Mouse (Mus musculus) forebrain, embryonic 13.5 days (tissue): Measurements from ENCODE around the gene Rcor3. TPM values are rescaled to one million over a fixed set of nuclear protein-coding genes. Genes with fewer than 3 reads are reported as not detected.

Source experiments
- ATAC-seq: fragments of 200-750 bp; cut with Nextera tagmentation; 2 replicates; pipeline ENCODE4 v1.8.0; 2017
- H3K27ac ChIP-seq: fragments of 300-500 bp; sonication (generic); 2 replicates; pipeline ENCODE4 v1.5.1; 2015; ENCODE audit warnings: inconsistent platforms, mild to moderate bottlenecking, moderate library complexity
- H3K27me3 ChIP-seq: fragments of 300-500 bp; sonication (generic); 2 replicates; pipeline ENCODE4 v1.6.1; 2015; ENCODE audit warnings: mild to moderate bottlenecking, inconsistent platforms
- H3K36me3 ChIP-seq: fragments of 300-500 bp; sonication (generic); 2 replicates; pipeline ENCODE4 v1.6.1; 2015; ENCODE audit warnings: mild to moderate bottlenecking, inconsistent platforms; ENCODE audit not compliant: poor library complexity, severe bottlenecking
- H3K4me1 ChIP-seq: fragments of 300-500 bp; sonication (generic); 2 replicates; pipeline ENCODE4 v1.6.1; 2015; ENCODE audit warnings: inconsistent platforms
- H3K4me2 ChIP-seq: fragments of 300-500 bp; sonication (generic); 2 replicates; pipeline ENCODE4 v1.6.1; 2015; ENCODE audit warnings: inconsistent platforms, mild to moderate bottlenecking, moderate library complexity
- H3K4me3 ChIP-seq: fragments of 300-500 bp; sonication (generic); 2 replicates; pipeline ENCODE4 v1.5.1; 2015; ENCODE audit warnings: mild to moderate bottlenecking, inconsistent platforms
- H3K9ac ChIP-seq: fragments of 300-500 bp; sonication (generic); 2 replicates; pipeline ENCODE4 v1.6.1; 2015; ENCODE audit warnings: mild to moderate bottlenecking, inconsistent platforms
- H3K9me3 ChIP-seq: fragments of 300-500 bp; sonication (generic); replicated peaks from 2 replicates; pipeline ENCODE4 v1.6.1; 2016; ENCODE audit warnings: inconsistent platforms
- WGBS: fragments of 180-500 bp; shearing (Covaris S2); methylation state at CpG from one replicate; pipeline ENCODE4 v1.1.7; 2015; 5-methylcytosine and 5-hydroxymethylcytosine counted together
- polyA plus RNA-seq: library from polyadenylated mRNA; unstranded; fragments of >200 nt; fragmentation: Nextera tagmentation; extraction: Ambion mirVana; gene quantifications from 2 replicates; pipeline ENCODE4 v1.2.1, GENCODE M21; 2015

Rcor3 gene
- polyA plus RNA-seq, 1 experiment from 2014 or later = 20.3 TPM

- Histone ChIP-seq H3K9me3 (no peaks in the 10 kb centered on the region), H3K36me3 (no peaks in the 10 kb centered on the region), H3K27ac (no peak within 1 kb of the TSS), H3K27me3 (peaks cover 25% of the 10 kb centered on the region), H3K4me1 (peaks cover 6% of the 10 kb centered on the region), H3K9ac (peak within 1 kb of the TSS; percentile 66), H3K4me3 (peak within 1 kb of the TSS; percentile 55), H3K4me2 (peak within 1 kb of the TSS; percentile 85)
- WGBS = 3% methylated on average over 63 of the region's 63 CpGs
- ATAC-seq = peak; percentile 99
Observed at GRCm38 (mm10) chr1:192091806-192092772, 45.8 kb downstream of the Rcor3 start, which contains the start of gene Traf5. TSS of gene Traf5 (minus strand) at chr1:192092559.

- Histone ChIP-seq H3K27me3 (peaks cover 25% of the 10 kb centered on the region), H3K4me2 (peak overlapping the region; percentile 85; the same call in 1 of the 2 replicates), H3K36me3 (no peaks in the 10 kb centered on the region), H3K9me3 (no peaks in the 10 kb centered on the region), H3K4me3 (no peak overlapping the region), H3K27ac (no peak overlapping the region), H3K4me1 (peaks cover 6% of the 10 kb centered on the region), H3K9ac (no peak overlapping the region)
- no peak for ATAC-seq
- WGBS = 80% methylated on average over 11 of the region's 11 CpGs
Observed at GRCm38 (mm10) chr1:192090689-192091567, 46.9 kb downstream of the Rcor3 start.

DNA sequence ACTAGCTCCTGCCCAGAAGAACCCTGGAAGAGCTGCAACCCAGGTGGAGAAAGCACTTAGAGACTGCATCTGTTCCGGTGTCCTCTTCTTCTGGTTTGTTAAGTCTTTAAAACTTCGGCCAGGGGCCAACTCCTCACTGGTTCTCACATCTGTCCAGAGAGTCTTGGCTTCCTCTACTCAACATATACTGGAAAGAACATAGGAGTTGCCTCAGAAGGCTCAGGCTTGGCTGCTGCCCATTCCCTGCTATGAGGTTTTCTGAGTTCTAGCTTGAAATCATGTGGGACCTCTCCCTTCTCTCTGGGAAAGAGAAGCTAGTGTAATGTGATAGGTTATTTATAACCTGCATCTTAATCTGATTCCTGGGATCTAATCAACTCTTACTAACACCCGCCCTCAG lies 47.6 kb downstream of the Rcor3 start:
- Histone ChIP-seq H3K4me3 (no peak overlapping the region), H3K27ac (no peak overlapping the region), H3K27me3 (peaks cover 25% of the 10 kb centered on the region), H3K4me1 (peaks cover 6% of the 10 kb centered on the region), H3K9ac (no peak overlapping the region), H3K9me3 (no peaks in the 10 kb centered on the region), H3K4me2 (no peak overlapping the region), H3K36me3 (no peaks in the 10 kb centered on the region)
- WGBS = 94% methylated on average over 3 of the region's 3 CpGs
- ATAC-seq = no peak

GRCm38 (mm10) chr1:192089208-192090166 lies 48.4 kb downstream of the Rcor3 start:
- no peak overlapping the region for H3K4me2 ChIP-seq
- H3K9ac ChIP-seq = no peak overlapping the region
- H3K9me3 ChIP-seq = no peaks in the 10 kb centered on the region
- WGBS = 57% methylated on average over 9 of the region's 9 CpGs
- no peaks in the 10 kb centered on the region for H3K36me3 ChIP-seq
- peaks cover 6% of the 10 kb centered on the region for H3K4me1 ChIP-seq
- H3K27ac ChIP-seq = no peak overlapping the region
- ATAC-seq = no peak
- peaks cover 25% of the 10 kb centered on the region for H3K27me3 ChIP-seq
- H3K4me3 ChIP-seq = no peak overlapping the region

- WGBS = 76% methylated on average over 4 of the region's 4 CpGs
- ATAC-seq = no peak
- Histone ChIP-seq H3K27me3 (peaks cover 25% of the 10 kb centered on the region), H3K4me1 (peaks cover 6% of the 10 kb centered on the region), H3K4me3 (no peak overlapping the region), H3K36me3 (no peaks in the 10 kb centered on the region), H3K9ac (no peak overlapping the region), H3K4me2 (no peak overlapping the region), H3K9me3 (no peaks in the 10 kb centered on the region), H3K27ac (no peak overlapping the region)
Observed at GRCm38 (mm10) chr1:192088011-192088410, 49.9 kb downstream of the Rcor3 start.

GRCm38 (mm10) chr1:192087098-192087497 lies 50.8 kb downstream of the Rcor3 start:
- Histone ChIP-seq H3K36me3 (no peaks in the 10 kb centered on the region), H3K4me3 (no peak overlapping the region), H3K4me1 (peaks cover 5% of the 10 kb centered on the region), H3K4me2 (no peak overlapping the region), H3K9ac (no peak overlapping the region), H3K27ac (no peak overlapping the region), H3K27me3 (peaks cover 23% of the 10 kb centered on the region), H3K9me3 (no peaks in the 10 kb centered on the region)
- 74% methylated on average over 4 of the region's 4 CpGs for WGBS
- no peak for ATAC-seq

DNA sequence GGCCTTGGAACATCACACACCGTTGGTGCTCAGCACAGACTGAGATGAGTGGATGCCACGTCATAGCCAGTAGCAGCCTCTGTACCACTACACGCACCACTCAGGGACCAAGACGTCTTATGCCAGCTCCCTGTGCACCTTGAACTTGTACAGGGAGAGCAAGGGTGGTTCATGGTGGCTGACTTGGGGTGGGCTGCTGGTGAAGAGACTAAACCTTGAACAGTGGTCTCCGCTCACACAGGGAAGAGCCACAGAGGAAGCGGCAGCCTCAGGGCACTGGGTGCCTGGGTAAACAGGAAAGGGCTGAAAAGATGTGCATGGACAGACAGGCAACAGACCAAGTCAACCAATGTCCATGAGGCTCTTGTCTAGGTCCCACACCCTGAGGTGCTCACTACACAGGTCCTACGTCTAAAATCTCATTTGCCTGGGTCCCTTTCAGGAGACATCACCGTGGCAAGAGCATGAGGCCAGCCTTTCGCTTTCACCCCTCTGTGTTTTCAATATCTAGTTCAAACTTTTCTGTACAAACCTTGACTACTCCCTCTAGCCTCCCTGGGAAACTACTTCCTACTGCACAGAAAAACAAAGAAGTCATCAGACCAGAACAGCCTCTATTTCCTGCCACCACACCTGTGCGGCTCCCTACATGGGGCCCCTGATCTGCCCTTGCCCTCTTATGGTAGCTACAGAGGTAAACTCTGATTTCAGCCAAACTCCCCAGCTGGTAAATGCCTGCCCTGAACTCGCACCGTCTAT lies 51.4 kb downstream of the Rcor3 start:
- Histone ChIP-seq H3K4me1 (no peaks in the 10 kb centered on the region), H3K4me3 (no peak overlapping the region), H3K27ac (no peak overlapping the region), H3K4me2 (no peak overlapping the region), H3K36me3 (no peaks in the 10 kb centered on the region), H3K27me3 (peaks cover 18% of the 10 kb centered on the region), H3K9me3 (no peaks in the 10 kb centered on the region), H3K9ac (no peak overlapping the region)
- ATAC-seq = no peak
- 89% methylated on average over 12 of the region's 12 CpGs for WGBS

GRCm38 (mm10) chr1:192085218-192085617 lies 52.6 kb downstream of the Rcor3 start:
- Histone ChIP-seq H3K27me3 (0 out of 2 replicates have a peak, but pooled peaks cover 5% of the 10 kb centered on the region), H3K4me1 (no peaks in the 10 kb centered on the region), H3K9me3 (no peaks in the 10 kb centered on the region), H3K9ac (no peak overlapping the region), H3K36me3 (no peaks in the 10 kb centered on the region), H3K27ac (no peak overlapping the region), H3K4me2 (no peak overlapping the region), H3K4me3 (no peak overlapping the region)
- WGBS = 93% methylated on average over 10 of the region's 10 CpGs
- no peak for ATAC-seq

DNA sequence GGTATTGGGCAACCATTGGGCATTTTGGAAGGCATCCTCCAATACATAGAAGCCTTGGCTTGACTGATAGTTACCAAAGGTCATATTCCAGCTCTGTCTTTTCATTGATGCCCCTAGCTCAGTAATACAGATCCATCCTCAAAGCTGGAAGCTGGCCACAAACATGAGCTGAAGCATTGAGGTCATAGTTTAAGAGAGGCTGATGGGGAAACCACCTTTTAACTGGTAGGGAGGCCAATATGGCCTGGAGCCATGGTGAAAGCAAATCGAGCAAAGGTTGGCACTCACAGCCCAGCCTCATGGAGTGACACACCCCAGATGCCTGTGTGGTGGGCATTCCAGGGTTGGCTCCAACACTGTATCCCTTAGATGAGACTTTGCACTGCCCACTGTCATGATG lies 55.2 kb downstream of the Rcor3 start:
- Histone ChIP-seq H3K36me3 (no peaks in the 10 kb centered on the region), H3K9me3 (no peaks in the 10 kb centered on the region), H3K4me1 (no peaks in the 10 kb centered on the region), H3K27ac (no peak overlapping the region), H3K27me3 (no peaks in the 10 kb centered on the region), H3K4me3 (no peak overlapping the region), H3K9ac (no peak overlapping the region), H3K4me2 (no peak overlapping the region)
- WGBS = 76% methylated on average over 1 of the region's 1 CpGs
- no peak for ATAC-seq

- 94% methylated on average over 2 of the region's 2 CpGs for WGBS
- Histone ChIP-seq H3K4me3 (no peak overlapping the region), H3K36me3 (no peaks in the 10 kb centered on the region), H3K4me2 (no peak overlapping the region), H3K9me3 (no peaks in the 10 kb centered on the region), H3K9ac (no peak overlapping the region), H3K27ac (no peak overlapping the region), H3K4me1 (no peaks in the 10 kb centered on the region), H3K27me3 (no peaks in the 10 kb centered on the region)
- ATAC-seq = no peak
Observed at GRCm38 (mm10) chr1:192081129-192081528, 56.7 kb downstream of the Rcor3 start.

DNA sequence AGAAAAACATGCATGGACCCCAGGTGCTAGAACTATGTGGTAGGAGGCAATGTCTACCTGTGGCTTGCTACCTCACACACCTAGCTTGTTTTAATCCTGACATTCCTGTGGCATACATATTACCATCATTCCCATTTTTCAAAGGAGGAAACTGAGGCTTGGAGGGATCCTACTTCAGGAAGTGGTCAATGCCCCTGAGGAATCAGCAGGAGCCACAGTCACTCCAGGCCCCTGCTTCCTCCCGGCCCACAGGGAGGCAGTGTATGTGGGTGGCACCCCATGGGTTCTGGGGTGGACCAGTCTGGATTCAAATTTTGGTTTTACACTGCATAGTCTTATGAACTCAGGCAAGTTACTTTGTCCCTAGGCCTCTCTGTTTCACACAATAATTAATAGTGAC lies 58.7 kb downstream of the Rcor3 start:
- 81% methylated on average over 1 of the region's 1 CpGs for WGBS
- no peaks in the 10 kb centered on the region for H3K36me3 ChIP-seq
- ATAC-seq = no peak
- H3K4me2 ChIP-seq = no peak overlapping the region
- no peak overlapping the region for H3K4me3 ChIP-seq
- no peaks in the 10 kb centered on the region for H3K9me3 ChIP-seq
- no peaks in the 10 kb centered on the region for H3K27me3 ChIP-seq
- H3K9ac ChIP-seq = no peak overlapping the region
- H3K27ac ChIP-seq = no peak overlapping the region
- peaks cover 15% of the 10 kb centered on the region for H3K4me1 ChIP-seq
